In genomic region chr1:91485422-91485821, GRCm38 (mm10) we compare ENCODE assay signal across 25 mouse cellular contexts.
"Had no signal": no experiment of that assay in that cellular context is flagged by ENCODE, and none has a peak within 500 bp of the region (broad histone marks: within the 10 kb centered on the region; RNA-seq: fewer than 3 reads in every experiment).

No protein-coding gene starts in this region.

- H3K4me3 ChIP-seq: embryonic facial prominence, embryonic 10.5 days; embryonic facial prominence, embryonic 12.5 days; embryonic facial prominence, embryonic 13.5 days; embryonic facial prominence, embryonic 15.5 days; erythroblast, embryonic 14.5 days; forebrain, embryonic 10.5 days; forebrain, embryonic 12.5 days; forebrain, embryonic 13.5 days; forebrain, embryonic 15.5 days; gastrocnemius, adult 2 months; heart, adult 2 months had no signal

- H3K4me2 ChIP-seq: embryonic facial prominence, embryonic 12.5 days; embryonic facial prominence, embryonic 13.5 days; embryonic facial prominence, embryonic 15.5 days; forebrain, embryonic 12.5 days; forebrain, embryonic 13.5 days; forebrain, embryonic 15.5 days had no signal

- H3K36me3 ChIP-seq: embryonic facial prominence, embryonic 10.5 days; embryonic facial prominence, embryonic 12.5 days; embryonic facial prominence, embryonic 13.5 days; embryonic facial prominence, embryonic 15.5 days; forebrain, embryonic 10.5 days; forebrain, embryonic 12.5 days; forebrain, embryonic 15.5 days had no signal

- DNase-seq: cerebellum, adult 8-10 months; cerebellum, adult 9-10 months; cerebellum, adult 9-11 months; cerebellum, postnatal 10 days; cerebellum, postnatal 14 days; cerebellum, postnatal 36 days; embryo, embryonic 11 days; forebrain, postnatal 0 days; gastrocnemius, adult 2 months; gastrocnemius, postnatal 10 days; gastrocnemius, postnatal 14 days; gastrocnemius, postnatal 25 days; gastrocnemius, postnatal 36 days; heart, adult 11 months; heart, adult 18-20 months; heart, adult 2 months had no signal

- H3K27me3 ChIP-seq: embryonic facial prominence, embryonic 12.5 days; embryonic facial prominence, embryonic 13.5 days; embryonic facial prominence, embryonic 15.5 days; forebrain, embryonic 12.5 days; forebrain, embryonic 13.5 days; forebrain, embryonic 15.5 days had no signal
